Mouse (Mus musculus) embryonic facial prominence, embryonic 13.5 days (tissue): Measurements from ENCODE around the gene Iqsec1. TPM values are rescaled to one million over a fixed set of nuclear protein-coding genes. Genes with fewer than 3 reads are reported as not detected.
"Not testable (repeated sequence)": the region's sequence is repeated elsewhere in the genome, so short reads cannot be mapped to it uniquely, and the experiment has no call there.

Source experiments
- ATAC-seq: fragments of 200-750 bp; cut with Nextera tagmentation; 2 replicates; pipeline ENCODE4 v1.8.0; 2017; ENCODE audit warnings: low read depth; ENCODE audit not compliant: insufficient number of reproducible peaks, insufficient read depth, low FRiP score, low TSS enrichment
- H3K27ac ChIP-seq: fragments of 300-500 bp; sonication (generic); 2 replicates; pipeline ENCODE4 v1.5.1; 2015; ENCODE audit warnings: moderate library complexity, mild to moderate bottlenecking, inconsistent platforms
- H3K27me3 ChIP-seq: fragments of 300-500 bp; sonication (generic); 2 replicates; pipeline ENCODE4 v1.6.1; 2015; ENCODE audit warnings: mild to moderate bottlenecking, inconsistent platforms
- H3K36me3 ChIP-seq: fragments of 300-500 bp; sonication (generic); 2 replicates; pipeline ENCODE4 v1.6.1; 2015; ENCODE audit warnings: mild to moderate bottlenecking, inconsistent platforms
- H3K4me1 ChIP-seq: fragments of 300-500 bp; sonication (generic); 2 replicates; pipeline ENCODE4 v1.6.1; 2015; ENCODE audit warnings: inconsistent platforms
- H3K4me2 ChIP-seq: fragments of 300-500 bp; sonication (generic); 2 replicates; pipeline ENCODE4 v1.6.1; 2015; ENCODE audit warnings: moderate library complexity, mild to moderate bottlenecking, inconsistent platforms
- H3K4me3 ChIP-seq: fragments of 300-500 bp; sonication (generic); 2 replicates; pipeline ENCODE4 v1.5.1; 2015; ENCODE audit warnings: mild to moderate bottlenecking, inconsistent platforms
- H3K9ac ChIP-seq: fragments of 300-500 bp; sonication (generic); 2 replicates; pipeline ENCODE4 v1.6.1; 2015; ENCODE audit warnings: mild to moderate bottlenecking, inconsistent platforms
- H3K9me3 ChIP-seq: fragments of 300-500 bp; sonication (generic); 2 replicates; pipeline ENCODE4 v1.6.1; 2016; ENCODE audit warnings: inconsistent platforms
- WGBS: fragments of 180-500 bp; shearing (Covaris S2); methylation state at CpG from one replicate; pipeline ENCODE4 v1.1.7; 2015; ENCODE audit warnings: mixed read lengths; 5-methylcytosine and 5-hydroxymethylcytosine counted together
- polyA plus RNA-seq: library from polyadenylated mRNA; unstranded; fragments of >200 nt; fragmentation: Nextera tagmentation; extraction: Ambion mirVana; gene quantifications from 2 replicates; pipeline ENCODE4 v1.2.1, GENCODE M21; 2015

The Iqsec1 gene
- polyA plus RNA-seq, 1 experiment from 2014 or later, result 11.6 TPM

GRCm38 (mm10) chr6:90632526-90632925, 356.0 kb downstream of the Iqsec1 start:
- H3K4me2 ChIP-seq, H3K4me3 ChIP-seq, ATAC-seq, H3K27me3 ChIP-seq, H3K36me3 ChIP-seq, H3K9me3 ChIP-seq, H3K9ac ChIP-seq, H3K4me1 ChIP-seq, H3K27ac ChIP-seq: not testable (repeated sequence)
- 76% methylated on average over 3 of the region's 3 CpGs for WGBS

- 87% methylated on average over 7 of the region's 7 CpGs for WGBS
- no peak overlapping the region for H3K4me3 ChIP-seq
- no peak for ATAC-seq
These were observed 358.1 kb downstream of the Iqsec1 start for GRCm38 (mm10) chr6:90630427-90630826.

DNA sequence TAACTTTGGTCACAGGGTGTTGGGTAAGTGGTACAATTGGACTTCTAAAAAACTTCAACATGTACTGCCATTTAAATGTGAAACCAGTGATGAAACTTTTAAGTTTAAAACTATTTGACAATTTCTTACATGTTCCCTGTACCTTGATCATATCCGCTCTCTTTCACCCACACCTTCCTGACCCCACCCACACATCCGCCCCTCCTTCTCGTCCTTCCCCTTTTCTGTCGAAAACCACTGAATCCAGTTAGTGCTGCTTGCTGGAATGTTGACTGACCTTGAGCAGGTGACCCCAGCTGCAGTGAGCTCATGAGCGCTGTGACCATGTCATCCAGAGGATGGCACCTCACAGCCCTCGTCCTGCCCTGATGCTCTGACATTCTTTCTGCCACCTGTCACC, 359.0 kb downstream of the Iqsec1 start:
- no peaks in the 10 kb centered on the region for H3K4me1 ChIP-seq
- no peaks in the 10 kb centered on the region for H3K27me3 ChIP-seq
- no peak overlapping the region for H3K4me3 ChIP-seq
- H3K4me2 ChIP-seq, result no peak overlapping the region
- WGBS, result 75% methylated on average over 6 of the region's 6 CpGs
- H3K9me3 ChIP-seq, result 0 out of 2 replicates have a peak, but pooled peaks cover 3% of the 10 kb centered on the region
- H3K27ac ChIP-seq, result no peak overlapping the region
- no peaks in the 10 kb centered on the region for H3K36me3 ChIP-seq
- no peak overlapping the region for H3K9ac ChIP-seq
- no peak for ATAC-seq

More at GRCm38 (mm10) chr6:90630427-90630826, 358.1 kb downstream of the Iqsec1 start:
- H3K27me3 ChIP-seq, result no peaks in the 10 kb centered on the region
- H3K4me2 ChIP-seq, result no peak overlapping the region
- H3K9me3 ChIP-seq, result 0 out of 2 replicates have a peak, but pooled peaks cover 3% of the 10 kb centered on the region
- H3K4me1 ChIP-seq, result no peaks in the 10 kb centered on the region
- H3K27ac ChIP-seq, result no peak overlapping the region
- no peaks in the 10 kb centered on the region for H3K36me3 ChIP-seq
- no peak overlapping the region for H3K9ac ChIP-seq

DNA sequence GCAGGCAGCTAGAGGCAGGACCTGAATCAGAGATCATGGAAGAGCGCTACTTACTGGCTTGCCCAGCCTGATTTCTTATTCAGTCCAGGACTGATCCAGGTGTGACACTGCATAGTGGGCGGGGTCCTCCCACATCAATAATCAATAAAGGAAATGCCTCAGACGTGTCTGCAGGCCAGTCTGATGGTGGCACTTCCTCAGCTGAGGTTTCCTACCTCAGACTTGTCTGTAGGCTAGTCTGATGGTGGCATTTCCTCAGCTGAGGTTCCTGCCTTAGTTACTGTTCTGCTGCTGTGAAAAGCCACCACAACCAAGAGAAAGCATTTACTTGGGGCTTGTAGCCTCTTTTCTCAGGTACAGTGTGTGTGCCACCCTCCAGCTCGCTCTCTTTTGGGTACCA, 360.9 kb downstream of the Iqsec1 start:
- no peaks in the 10 kb centered on the region for H3K36me3 ChIP-seq
- no peak overlapping the region for H3K9ac ChIP-seq
- 0 out of 2 replicates have a peak, but pooled peaks cover 3% of the 10 kb centered on the region for H3K9me3 ChIP-seq
- no peak overlapping the region for H3K4me3 ChIP-seq
- H3K27me3 ChIP-seq, result no peaks in the 10 kb centered on the region
- no peak overlapping the region for H3K4me2 ChIP-seq
- 83% methylated on average over 4 of the region's 4 CpGs for WGBS
- H3K4me1 ChIP-seq, result peaks cover 5% of the 10 kb centered on the region; the same call in 1 of the 2 replicates
- no peak for ATAC-seq
- no peak overlapping the region for H3K27ac ChIP-seq

GRCm38 (mm10) chr6:90625207-90625994, 363.1 kb downstream of the Iqsec1 start:
- Histone ChIP-seq H3K27me3 (no peaks in the 10 kb centered on the region), H3K4me1 (peaks cover 5% of the 10 kb centered on the region; the same call in 1 of the 2 replicates), H3K4me2 (no peak overlapping the region), H3K9me3 (no peaks in the 10 kb centered on the region), H3K9ac (no peak overlapping the region), H3K36me3 (no peaks in the 10 kb centered on the region), H3K4me3 (no peak overlapping the region), H3K27ac (no peak overlapping the region)
- WGBS, result 83% methylated on average over 7 of the region's 7 CpGs
- no peak for ATAC-seq

GRCm38 (mm10) chr6:90624733-90625132, 363.8 kb downstream of the Iqsec1 start:
- no peak for ATAC-seq
- Histone ChIP-seq H3K9ac (no peak overlapping the region), H3K9me3 (no peaks in the 10 kb centered on the region), H3K27me3 (no peaks in the 10 kb centered on the region), H3K36me3 (no peaks in the 10 kb centered on the region), H3K4me2 (no peak overlapping the region), H3K4me1 (peaks cover 5% of the 10 kb centered on the region; the same call in 1 of the 2 replicates), H3K4me3 (no peak overlapping the region), H3K27ac (no peak overlapping the region)
- WGBS, result 73% methylated on average over 11 of the region's 11 CpGs

DNA sequence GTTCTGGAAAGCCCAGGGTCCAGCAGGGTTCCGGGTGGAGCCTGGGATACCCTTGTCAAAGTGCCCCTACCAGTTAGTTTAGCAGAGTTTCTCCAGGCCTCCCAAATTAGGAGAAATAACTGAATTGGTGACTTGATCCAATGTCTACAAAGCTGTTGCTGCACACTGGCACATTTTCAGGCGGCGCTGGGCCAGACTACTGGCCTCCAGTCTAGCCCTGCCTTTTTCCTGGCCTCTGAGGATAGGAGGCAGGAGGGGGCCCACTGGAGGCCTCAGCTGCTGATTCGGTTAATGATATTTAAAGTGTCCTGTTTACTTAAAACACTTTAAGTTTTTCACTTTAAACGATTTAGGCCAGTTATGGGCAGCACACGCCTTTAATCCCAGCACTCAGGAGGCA, 364.3 kb downstream of the Iqsec1 start:
- WGBS, result 78% methylated on average over 6 of the region's 6 CpGs
- no peaks in the 10 kb centered on the region for H3K9me3 ChIP-seq
- no peak for ATAC-seq

GRCm38 (mm10) chr6:90623456-90623836, 365.0 kb downstream of the Iqsec1 start:
- WGBS, result 80% methylated on average over 5 of the region's 5 CpGs
- H3K27me3 ChIP-seq, result no peaks in the 10 kb centered on the region
- peaks cover 7% of the 10 kb centered on the region; the same call in 1 of the 2 replicates for H3K4me1 ChIP-seq
- H3K4me2 ChIP-seq, result no peak overlapping the region
- no peak for ATAC-seq
- H3K27ac ChIP-seq, result no peak overlapping the region
- H3K4me3 ChIP-seq, result no peak overlapping the region
- H3K36me3 ChIP-seq, result no peaks in the 10 kb centered on the region
- no peaks in the 10 kb centered on the region for H3K9me3 ChIP-seq
- no peak overlapping the region for H3K9ac ChIP-seq

More for the DNA sequence above, 364.3 kb downstream of the Iqsec1 start:
- Histone ChIP-seq H3K4me2 (no peak overlapping the region), H3K9ac (no peak overlapping the region), H3K27ac (no peak overlapping the region), H3K4me3 (no peak overlapping the region), H3K36me3 (no peaks in the 10 kb centered on the region), H3K4me1 (peaks cover 5% of the 10 kb centered on the region; the same call in 1 of the 2 replicates), H3K27me3 (no peaks in the 10 kb centered on the region)

- WGBS, result 57% methylated on average over 11 of the region's 11 CpGs
- no peak overlapping the region for H3K4me3 ChIP-seq
- H3K4me1 ChIP-seq, result peaks cover 7% of the 10 kb centered on the region; the same call in 1 of the 2 replicates
- H3K27ac ChIP-seq, result no peak overlapping the region
- H3K9ac ChIP-seq, result no peak overlapping the region
- no peak for ATAC-seq
- H3K27me3 ChIP-seq, result no peaks in the 10 kb centered on the region
- no peaks in the 10 kb centered on the region for H3K36me3 ChIP-seq
- no peak overlapping the region for H3K4me2 ChIP-seq
- H3K9me3 ChIP-seq, result no peaks in the 10 kb centered on the region
These were observed 365.6 kb downstream of the Iqsec1 start for GRCm38 (mm10) chr6:90622758-90623455.

- H3K27ac ChIP-seq, result no peak overlapping the region
- H3K36me3 ChIP-seq, result no peaks in the 10 kb centered on the region
- H3K4me1 ChIP-seq, result peaks cover 7% of the 10 kb centered on the region; the same call in 1 of the 2 replicates
- no peaks in the 10 kb centered on the region for H3K27me3 ChIP-seq
- 59% methylated on average over 6 of the region's 6 CpGs for WGBS
- H3K9me3 ChIP-seq, result no peaks in the 10 kb centered on the region
- no peak overlapping the region for H3K4me3 ChIP-seq
- no peak overlapping the region for H3K4me2 ChIP-seq
- ATAC-seq, result no peak
- no peak overlapping the region for H3K9ac ChIP-seq
These were observed 366.9 kb downstream of the Iqsec1 start for GRCm38 (mm10) chr6:90621584-90621890.

GRCm38 (mm10) chr6:90620791-90621583, 367.5 kb downstream of the Iqsec1 start:
- no peak for ATAC-seq
- Histone ChIP-seq H3K36me3 (no peaks in the 10 kb centered on the region), H3K27me3 (no peaks in the 10 kb centered on the region), H3K9me3 (no peaks in the 10 kb centered on the region), H3K4me1 (peaks cover 7% of the 10 kb centered on the region; the same call in 1 of the 2 replicates), H3K27ac (no peak overlapping the region), H3K4me3 (no peak overlapping the region), H3K4me2 (no peak overlapping the region), H3K9ac (no peak overlapping the region)
- WGBS, result 46% methylated on average over 9 of the region's 9 CpGs
